Comparison of ENCODE assay signal across 12 mouse cellular contexts in genomic region chr7:143027196-143027595, GRCm38 (mm10).
"Had no signal": no experiment of that assay in that cellular context is flagged by ENCODE, and none has a peak within 500 bp of the region (broad histone marks: within the 10 kb centered on the region; RNA-seq: fewer than 3 reads in every experiment).

No protein-coding gene starts in this region.

- H3K4me2 ChIP-seq: liver, embryonic 11.5 days; liver, embryonic 15.5 days; midbrain, embryonic 15.5 days; neural tube, embryonic 12.5 days had no signal

- H3K4me3 ChIP-seq: left cerebral cortex, adult 2 months; limb, embryonic 10.5 days; liver, embryonic 15.5 days; midbrain, embryonic 15.5 days; neural tube, embryonic 12.5 days had no signal

- H3K27me3 ChIP-seq: liver, embryonic 15.5 days; midbrain, embryonic 15.5 days; neural tube, embryonic 12.5 days had no signal

- H3K9ac ChIP-seq: liver, embryonic 15.5 days; midbrain, embryonic 15.5 days; neural tube, embryonic 12.5 days had no signal

- H3K36me3 ChIP-seq: limb, embryonic 10.5 days; liver, embryonic 15.5 days; midbrain, embryonic 15.5 days; neural tube, embryonic 12.5 days had no signal

- H3K27ac ChIP-seq: left cerebral cortex, adult 2 months; limb, embryonic 10.5 days; liver, embryonic 15.5 days; midbrain, embryonic 15.5 days; neural tube, embryonic 12.5 days had no signal

- DNase-seq: kidney, postnatal 25 days; lung, adult 2 months; lung, postnatal 36 days; thymus, adult 2 months; thymus, postnatal 25 days had no signal

- H3K9me3 ChIP-seq: limb, embryonic 10.5 days; liver, embryonic 15.5 days; midbrain, embryonic 15.5 days; neural tube, embryonic 12.5 days had no signal

- ATAC-seq: lung, postnatal 0 days; midbrain, embryonic 15.5 days had no signal

- H3K4me1 ChIP-seq: limb, embryonic 10.5 days; liver, embryonic 15.5 days; midbrain, embryonic 15.5 days; neural tube, embryonic 12.5 days had no signal
